Mouse (Mus musculus) kidney, adult 2 months (tissue): ENCODE results near the gene AB124611.

ENCODE experiments used
- CTCF ChIP-seq: fragments of 200-500 bp; conservative IDR thresholded peaks from 2 replicates; pipeline ENCODE4 v1.5.1; 2011; ENCODE audit warnings: low read depth, mild to moderate bottlenecking, control low read depth, low read length, moderate library complexity, mixed read lengths; ENCODE audit not compliant: insufficient read depth, insufficient read length
- POLR2A ChIP-seq: fragments of 200-500 bp; IDR thresholded peaks from one replicate; pipeline ENCODE4 v1.6.1; 2011; ENCODE audit warnings: low read depth, low read length, control low read depth

- TF ChIP-seq CTCF (no peak), POLR2A (no peak)
Observed at GRCm38 (mm10) chr9:21525142-21525936, 637 bp upstream of the AB124611 start.
